ENCODE assay signal across 8 mouse cellular contexts in genomic region chr12:108307553-108307952, GRCm38 (mm10). TPM values are rescaled to one million over a fixed set of nuclear protein-coding genes. Genes with fewer than 3 reads are reported as not detected.
DNase-seq lines count a peak whose midpoint lies in the region; ATAC-seq and TF ChIP-seq lines count a peak whose summit lies in the region.

No protein-coding gene starts in this region.

- peak overlapping the region; percentile 75; the same call in 1 of the 2 replicates for H3K27ac ChIP-seq in gastrocnemius, adult 2 months
- no peak overlapping the region for H3K27ac ChIP-seq in forebrain, postnatal 0 days (ENCODE audit: low read depth, low read length)

- no peak overlapping the region for H3K9ac ChIP-seq in forebrain, postnatal 0 days

- 36% methylated on average over 14 of the region's 14 CpGs for WGBS in forebrain, postnatal 0 days
- WGBS in large intestine, adult 2 months: 31% methylated on average over 14 of the region's 14 CpGs

- no peak for ATAC-seq in forebrain, postnatal 0 days

- TF ChIP-seq CTCF in gastrocnemius, adult 2 months (IDR thresholded peaks at IDR 0.05): peak; percentile 76
- TF ChIP-seq CTCF in forebrain, postnatal 0 days (IDR thresholded peaks at IDR 0.05; ENCODE audit: low read depth): peak; percentile 69

- no peaks in the 10 kb centered on the region for H3K27me3 ChIP-seq in forebrain, postnatal 0 days (ENCODE audit: insufficient read depth, low read length)

- peak; percentile 70 for DNase-seq in gastrocnemius, adult 2 months
- no peak for DNase-seq in gastrocnemius, postnatal 25 days
- DNase-seq in urinary bladder, postnatal 14 days (ENCODE audit: low spot score): peak; percentile 70
- DNase-seq in urinary bladder, adult 2 months (ENCODE audit: low spot score): no peak
- DNase-seq in forebrain, postnatal 0 days: peak; percentile 45
- DNase-seq in large intestine, adult 2 months (ENCODE audit: low read depth, low spot score): peak; percentile 22
- DNase-seq in natural killer cell, adult 2 months (ENCODE audit: low spot score in 2 of 2): peak; percentile 5 to 18
- no peak for DNase-seq in layer of hippocampus, adult 9-11 months

- no peaks in the 10 kb centered on the region for H3K9me3 ChIP-seq in forebrain, postnatal 0 days (ENCODE audit: low read length)

- H3K4me1 ChIP-seq in forebrain, postnatal 0 days (ENCODE audit: insufficient read depth): 0 out of 2 replicates have a peak, but pooled peaks cover 6% of the 10 kb centered on the region

- intact Hi-C loops in gastrocnemius, adult 2 months (cut with DNase I): no loop called here

- no peaks in the 10 kb centered on the region for H3K36me3 ChIP-seq in forebrain, postnatal 0 days (ENCODE audit: insufficient read depth)

- no peak overlapping the region for H3K4me2 ChIP-seq in forebrain, postnatal 0 days (ENCODE audit: low read depth)

- peak overlapping the region; percentile 17; the same call in 1 of the 2 replicates for H3K4me3 ChIP-seq in gastrocnemius, adult 2 months
- H3K4me3 ChIP-seq in forebrain, postnatal 0 days (ENCODE audit: low read depth, low read length): no peak overlapping the region

RNA-seq across cellular contexts. Expression of gene Hhipl1, which starts 1.5 kb away (rescaled TPM):
- 1 to 10 TPM in 1 of 2 experiments, under 1 TPM in 1; 0.66 to 1.1 TPM for total RNA-seq in gastrocnemius, adult 2 months (2021)
- total RNA-seq in gastrocnemius, postnatal 25 days (2021): under 1 TPM; 0.91 to 0.95 TPM
- polyA plus RNA-seq in urinary bladder, adult 2 months (2012; rRNA removed): 2.9 and 3.2 TPM in 2 replicates
- 3.9 and 5.2 TPM in 2 replicates for total RNA-seq in forebrain, postnatal 0 days (2014; rRNA removed)
- polyA plus RNA-seq in forebrain, postnatal 0 days (2015; fragmentation: Nextera tagmentation; extraction: Ambion mirVana): 1.1 and 1.5 TPM in 2 replicates
- polyA plus RNA-seq in large intestine, adult 2 months (2012; rRNA removed): 0.40 and 0.66 TPM in 2 replicates

RNA-seq across cellular contexts. Expression of gene Cyp46a1, which starts 26.6 kb away (rescaled TPM):
- total RNA-seq in gastrocnemius, adult 2 months (2021): under 1 TPM; 0.10 to 0.25 TPM
- under 1 TPM; 0.13 TPM for total RNA-seq in gastrocnemius, postnatal 25 days (2021)
- 7.4 and 8.3 TPM in 2 replicates for polyA plus RNA-seq in urinary bladder, adult 2 months (2012; rRNA removed)
- total RNA-seq in forebrain, postnatal 0 days (2014; rRNA removed): 30.4 and 34.9 TPM in 2 replicates
- polyA plus RNA-seq in forebrain, postnatal 0 days (2015; fragmentation: Nextera tagmentation; extraction: Ambion mirVana): 41.8 and 49.6 TPM in 2 replicates
- 0.51 and 0.53 TPM in 2 replicates for polyA plus RNA-seq in large intestine, adult 2 months (2012; rRNA removed)

RNA-seq across cellular contexts. Expression of gene Ccdc85c, which starts 32.3 kb away (rescaled TPM):
- 10 to 100 TPM; 30.1 to 33.4 TPM for total RNA-seq in gastrocnemius, adult 2 months (2021)
- total RNA-seq in gastrocnemius, postnatal 25 days (2021): 10 to 100 TPM; 11.4 to 15.2 TPM
- 14.6 and 23.1 TPM in 2 replicates for polyA plus RNA-seq in urinary bladder, adult 2 months (2012; rRNA removed)
- 66.1 and 68.0 TPM in 2 replicates for total RNA-seq in forebrain, postnatal 0 days (2014; rRNA removed)
- polyA plus RNA-seq in forebrain, postnatal 0 days (2015; fragmentation: Nextera tagmentation; extraction: Ambion mirVana): 15.5 and 16.2 TPM in 2 replicates
- 40.1 and 49.3 TPM in 2 replicates for polyA plus RNA-seq in large intestine, adult 2 months (2012; rRNA removed)

Comparison
In these comparisons a context has a peak if more than half of its experiments do, and no peak if none do; other contexts are left out.
1. DNase-seq: peak in gastrocnemius, adult 2 months (single experiment), urinary bladder, postnatal 14 days (single experiment), forebrain, postnatal 0 days (single experiment), large intestine, adult 2 months (single experiment) and natural killer cell, adult 2 months (2 of 2); none in gastrocnemius, postnatal 25 days (single experiment), urinary bladder, adult 2 months (single experiment) and layer of hippocampus, adult 9-11 months (single experiment).
2. RNA of gene Cyp46a1, which starts 26.6 kb away (total RNA-seq): 30.4 to 34.9 TPM in forebrain, postnatal 0 days; 0.10 to 0.25 TPM in gastrocnemius, adult 2 months and 0.13 TPM in gastrocnemius, postnatal 25 days; every median in the first group is over 10 times any median in the second.